Mouse (Mus musculus) cerebellum, postnatal 25 days (tissue): ENCODE measurements around the gene Stom.

Source experiments
- DNase-seq, 2 experiments: peaks; one replicate each; pipeline ENCODE4 v3.0.0; 2021; ENCODE audit warnings: mixed read lengths in 2 of 2

The Stom gene

GRCm38 (mm10) chr2:35336388-35337280, at the start of gene Stom:
Gene Stom (minus strand): TSS chr2:35336976.
- peak; percentile 99 to 100 for DNase-seq

- peak; percentile 36 to 47 for DNase-seq
Observed at GRCm38 (mm10) chr2:35385441-35385871, 48.7 kb upstream of the Stom start.

GRCm38 (mm10) chr2:35379306-35379705, 42.5 kb upstream of the Stom start:
- no peak for DNase-seq

- DNase-seq: no peak
Observed at GRCm38 (mm10) chr2:35377600-35377999, 40.8 kb upstream of the Stom start.

DNA sequence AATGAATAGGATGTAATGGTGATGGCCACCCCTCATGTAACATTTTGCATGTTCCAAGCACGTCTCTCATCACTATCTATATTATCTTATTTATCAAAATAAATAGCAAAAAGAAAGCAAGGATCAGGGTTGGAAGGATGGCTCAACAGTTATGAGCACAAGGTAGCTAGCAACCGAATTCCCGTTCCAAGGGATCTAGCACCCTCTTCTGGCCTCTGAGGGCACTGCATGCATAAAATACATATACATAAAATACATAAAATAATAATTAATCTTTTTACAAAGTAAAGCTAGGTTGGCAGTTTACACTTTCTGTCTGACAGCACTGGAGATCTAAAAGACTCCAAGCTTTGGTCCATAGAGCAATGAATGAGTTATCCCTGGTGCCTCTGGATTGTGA, 36.2 kb upstream of the Stom start:
- peak in 1 of 2 experiments; percentile 30 for DNase-seq

GRCm38 (mm10) chr2:35370686-35371085, 33.9 kb upstream of the Stom start:
- no peak for DNase-seq

DNA sequence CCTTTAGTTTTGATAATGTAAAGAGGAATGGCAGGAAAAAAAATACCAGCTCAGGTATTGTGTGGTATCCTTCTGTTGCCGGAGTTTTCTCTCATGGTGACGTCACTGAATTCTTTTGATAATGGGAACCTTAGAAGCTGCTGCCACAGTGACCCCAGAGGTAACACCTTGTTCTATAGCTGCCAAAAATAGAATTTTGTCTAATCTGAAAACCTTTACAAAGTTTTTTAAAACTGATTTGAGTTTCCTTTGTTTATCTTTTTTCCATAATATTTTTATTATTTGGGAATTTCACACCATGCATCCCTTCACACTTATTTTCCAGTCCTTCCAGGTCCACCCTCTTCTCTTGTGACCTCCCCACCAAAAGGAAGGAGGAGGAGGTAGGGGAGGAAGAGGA, 30.9 kb upstream of the Stom start, which contains the start of gene 4930568D16Rik:
4930568D16Rik (minus strand) TSS at position 101 of the 400 bp plus-strand sequence.
- no peak for DNase-seq

DNA sequence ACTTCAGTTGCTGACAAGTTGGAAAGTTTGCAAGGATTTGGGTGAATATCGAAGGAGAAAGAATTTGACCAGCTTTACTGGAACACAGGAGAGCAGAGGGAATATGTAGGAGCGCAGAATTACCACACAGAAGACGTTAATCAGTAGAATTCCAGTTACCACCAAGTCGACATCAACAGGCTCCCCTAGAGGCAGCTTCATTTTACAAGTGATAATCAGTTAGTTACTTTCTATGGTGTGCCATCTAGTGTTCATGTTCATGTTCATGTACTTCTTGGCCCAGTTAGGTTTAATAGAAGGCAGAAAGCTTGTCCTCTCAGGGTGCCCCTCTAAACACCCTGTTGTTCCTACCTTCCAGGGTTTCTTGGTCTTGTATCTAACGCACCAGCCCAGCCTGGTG, 12.4 kb upstream of the Stom start:
- no peak for DNase-seq

- DNase-seq: no peak
Observed at GRCm38 (mm10) chr2:35345984-35346383, 9.2 kb upstream of the Stom start.

GRCm38 (mm10) chr2:35342605-35343004, 5.8 kb upstream of the Stom start:
- no peak for DNase-seq

DNA sequence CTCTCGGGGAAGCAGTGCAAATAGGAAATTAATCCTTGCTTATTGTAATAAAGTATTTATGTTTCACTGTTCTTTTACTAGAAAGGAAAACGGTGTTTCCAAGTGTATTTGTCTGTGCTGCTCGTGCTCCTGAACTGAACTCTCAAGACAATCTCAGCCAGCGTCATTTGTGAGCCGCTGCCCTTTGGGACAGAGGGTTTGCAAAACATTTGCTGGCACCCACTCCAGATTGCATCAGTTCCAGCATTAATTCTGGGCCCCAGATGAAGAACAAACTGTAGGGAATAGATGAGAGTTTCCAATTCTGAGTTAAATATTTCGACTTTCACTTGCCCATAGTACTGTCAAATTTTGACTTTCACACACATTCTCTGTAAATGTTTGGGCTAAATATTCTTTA, 1.9 kb upstream of the Stom start:
- DNase-seq: no peak

DNA sequence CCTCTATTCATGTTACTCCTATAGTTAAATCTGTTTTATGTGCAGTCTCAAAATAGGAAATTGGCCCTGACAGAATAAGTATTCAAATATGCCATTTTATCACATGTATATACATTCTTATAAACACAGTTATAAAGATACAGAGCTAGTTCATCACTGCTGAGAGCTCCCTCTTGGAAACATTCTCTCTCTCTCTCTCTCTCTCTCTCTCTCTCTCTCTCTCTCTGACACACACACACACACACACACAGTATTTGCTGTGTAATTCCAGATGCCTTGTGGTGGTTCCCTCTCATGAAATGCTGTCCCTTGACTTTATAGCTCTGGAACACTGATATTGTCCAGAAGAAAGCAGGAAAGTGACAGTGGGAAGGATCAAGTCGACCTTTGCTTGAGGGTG, 1.3 kb upstream of the Stom start:
- DNase-seq: no peak

- no peak for DNase-seq
Observed at GRCm38 (mm10) chr2:35337419-35337818, 643 bp upstream of the Stom start.

- DNase-seq: no peak
Observed at GRCm38 (mm10) chr2:35335620-35336019, 1.2 kb downstream of the Stom start.

DNA sequence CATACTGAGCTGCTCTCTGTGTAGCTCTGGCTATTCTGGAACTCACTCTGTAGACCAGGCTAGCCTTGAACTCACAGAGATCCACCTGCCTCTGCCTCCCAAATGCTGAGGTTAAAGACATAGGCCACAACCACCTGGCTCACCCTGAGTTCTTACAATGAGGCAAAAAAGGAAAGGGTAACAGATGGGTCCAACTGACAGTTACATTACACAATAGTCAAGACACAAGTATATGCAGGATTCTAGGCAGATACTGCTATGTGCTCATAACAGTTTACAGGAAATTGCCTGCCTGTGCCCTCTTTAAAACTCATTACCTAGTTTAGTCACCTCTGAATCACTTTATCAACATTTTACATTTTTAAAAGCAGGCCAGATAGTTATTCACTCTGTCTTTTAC, 3.1 kb downstream of the Stom start:
- DNase-seq: no peak

GRCm38 (mm10) chr2:35331205-35331604, 5.6 kb downstream of the Stom start:
- no peak for DNase-seq

DNA sequence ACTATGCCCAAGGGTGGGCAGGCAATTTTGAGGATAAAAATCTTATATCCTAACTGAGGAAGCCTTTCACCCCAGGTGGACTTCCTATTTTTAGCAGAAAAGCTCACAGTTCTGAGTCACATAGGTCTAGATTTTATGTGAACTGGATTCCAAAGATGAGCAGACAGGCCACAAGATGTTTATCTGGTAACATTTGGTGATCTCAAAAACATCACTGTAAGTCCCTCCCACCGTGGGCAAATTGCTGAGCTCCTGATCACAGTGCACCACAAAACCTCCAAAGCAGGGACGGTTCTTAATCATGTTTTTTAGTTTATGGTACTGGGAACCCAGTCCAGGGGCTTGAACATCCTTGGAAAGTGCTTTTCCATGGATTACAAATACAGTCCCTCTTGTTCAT, 7.7 kb downstream of the Stom start:
- no peak for DNase-seq

DNA sequence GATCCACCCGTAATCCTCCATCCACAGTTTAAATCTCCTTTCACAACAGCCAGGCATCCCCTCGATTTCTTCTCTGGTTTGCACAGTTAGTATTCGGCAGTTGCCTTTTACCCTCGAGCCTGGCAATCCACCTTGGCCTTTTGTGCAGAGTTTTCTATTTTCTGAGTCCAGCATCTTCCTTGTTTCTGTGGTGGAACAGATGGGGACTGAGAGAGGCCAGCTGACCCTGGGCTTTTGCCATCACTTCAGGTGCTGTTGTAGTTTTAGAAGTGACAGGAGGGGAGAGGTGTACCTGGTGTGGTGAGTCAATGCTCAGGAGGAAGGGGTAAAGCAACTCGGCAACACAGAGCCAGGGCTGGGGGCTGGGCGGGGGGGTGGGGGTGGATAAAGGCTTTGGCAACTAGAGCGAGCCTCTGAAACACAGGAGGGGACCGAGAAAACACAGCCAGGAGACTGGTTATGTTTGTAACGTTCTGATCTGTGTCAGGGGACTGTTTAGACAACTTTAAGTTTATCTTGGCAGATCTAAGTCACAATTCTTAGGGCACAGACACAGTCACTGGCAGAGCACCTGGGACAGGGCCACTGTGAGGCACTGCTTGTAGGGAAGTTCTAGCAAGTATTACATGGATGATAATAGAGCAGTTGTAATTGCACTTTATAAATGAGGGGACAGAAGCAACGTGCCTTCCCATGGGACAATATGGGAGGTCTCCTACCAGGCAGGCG, 8.5 kb downstream of the Stom start:
- DNase-seq: peak; percentile 84 to 85

- DNase-seq: peak in 1 of 2 experiments; percentile 16
Observed at GRCm38 (mm10) chr2:35327583-35327982, 9.2 kb downstream of the Stom start.

DNA sequence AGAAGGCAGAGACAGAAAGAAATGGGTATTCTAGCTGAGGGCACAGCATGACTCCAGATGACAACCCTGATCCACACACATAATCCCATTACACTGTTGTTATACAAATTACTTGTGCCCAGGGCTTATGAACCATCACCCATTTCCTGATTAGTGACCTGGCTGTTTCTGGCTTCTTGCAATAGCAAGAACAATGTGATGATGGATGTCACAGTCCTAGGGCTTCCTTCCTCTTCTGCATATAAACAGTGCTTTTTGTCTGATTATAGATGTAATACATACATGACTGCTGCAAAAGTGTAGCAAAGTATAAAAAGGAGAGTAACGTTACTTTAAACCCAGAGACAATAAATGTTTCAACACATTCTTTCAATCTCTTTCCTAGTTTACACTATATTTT, 9.8 kb downstream of the Stom start:
- DNase-seq: no peak

GRCm38 (mm10) chr2:35325930-35326329, 10.8 kb downstream of the Stom start:
- DNase-seq: no peak

DNA sequence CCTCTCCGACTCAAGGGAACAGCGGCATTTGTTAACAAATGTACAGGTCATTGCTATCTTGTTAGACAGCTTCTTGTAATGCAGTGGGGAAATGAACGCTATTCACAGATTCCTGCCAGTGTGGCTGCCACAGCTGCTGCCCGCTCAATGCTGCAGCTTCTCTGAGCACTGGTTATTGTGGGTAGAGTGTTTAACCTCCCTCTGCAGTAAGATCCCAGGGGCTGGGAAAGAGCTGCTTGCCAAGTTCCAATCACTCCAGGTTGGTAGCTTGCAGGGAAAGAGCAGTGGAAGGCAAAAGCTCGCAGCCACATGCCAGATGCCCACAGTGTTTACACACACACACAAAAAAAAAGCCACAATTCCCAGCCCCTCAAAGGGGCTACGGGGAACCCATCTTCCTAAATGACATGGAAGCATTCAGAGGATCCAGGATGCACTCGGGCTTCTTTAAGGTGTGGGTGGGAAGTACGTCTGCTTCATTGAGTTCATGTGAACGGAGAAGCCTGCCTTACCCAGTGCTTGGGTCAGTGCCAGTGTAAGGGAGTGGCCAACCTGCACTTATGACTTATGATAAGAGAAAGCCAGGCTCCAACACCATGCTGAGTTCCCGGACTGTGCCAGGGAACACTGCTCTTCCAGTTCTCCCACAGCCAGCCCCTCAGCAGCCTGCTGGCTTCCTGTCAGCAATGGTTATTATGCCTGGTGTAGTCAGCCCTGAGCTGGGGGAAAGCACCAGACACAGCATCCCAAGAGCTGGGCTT, 14.2 kb downstream of the Stom start:
- peak; percentile 73 to 82 for DNase-seq

- no peak for DNase-seq
Observed at GRCm38 (mm10) chr2:35320399-35320798, 16.4 kb downstream of the Stom start.
